Mouse (Mus musculus) C2C12 (cell line): ENCODE data around the gene Tec.

Experiments
- CEBPB ChIP-seq: IDR thresholded peaks from one replicate; pipeline ENCODE4 v1.6.1; 2011; ENCODE audit warnings: low read depth, mild to moderate bottlenecking, control low read depth, moderate library complexity
- CTCF ChIP-seq: IDR thresholded peaks from one replicate; pipeline ENCODE4 v1.5.1; 2011; ENCODE audit not compliant: control insufficient read depth, insufficient read depth, insufficient read length
- FOSL1 ChIP-seq: IDR thresholded peaks from one replicate; pipeline ENCODE4 v1.8.0; 2011; ENCODE audit warnings: mild to moderate bottlenecking, low read length; ENCODE audit not compliant: poor library complexity, insufficient read depth, severe bottlenecking
- MAX ChIP-seq: IDR thresholded peaks from one replicate; pipeline ENCODE4 v1.6.1; 2011; ENCODE audit warnings: mild to moderate bottlenecking, control low read depth
- MYOD1 ChIP-seq: IDR thresholded peaks from one replicate; pipeline ENCODE4 v1.6.1; 2011; ENCODE audit warnings: low read depth; ENCODE audit not compliant: control insufficient read depth, insufficient read length
- MYOG ChIP-seq: IDR thresholded peaks from one replicate; pipeline ENCODE4 v1.6.1; 2011; ENCODE audit not compliant: control insufficient read depth, insufficient read length; ENCODE audit errors: extremely low read depth
- USF1 ChIP-seq: IDR thresholded peaks from one replicate; pipeline ENCODE4 v1.6.1; 2011; ENCODE audit warnings: low read depth, mild to moderate bottlenecking, control low read depth, moderate library complexity

- TF ChIP-seq CTCF (no peak), USF1 (no peak), CEBPB (no peak), MYOD1 (no peak), FOSL1 (no peak), MYOG (no peak), MAX (no peak)
Measured at GRCm38 (mm10) chr5:72793309-72793850, 74.9 kb downstream of the Tec start.
